In the genomic region with DNA sequence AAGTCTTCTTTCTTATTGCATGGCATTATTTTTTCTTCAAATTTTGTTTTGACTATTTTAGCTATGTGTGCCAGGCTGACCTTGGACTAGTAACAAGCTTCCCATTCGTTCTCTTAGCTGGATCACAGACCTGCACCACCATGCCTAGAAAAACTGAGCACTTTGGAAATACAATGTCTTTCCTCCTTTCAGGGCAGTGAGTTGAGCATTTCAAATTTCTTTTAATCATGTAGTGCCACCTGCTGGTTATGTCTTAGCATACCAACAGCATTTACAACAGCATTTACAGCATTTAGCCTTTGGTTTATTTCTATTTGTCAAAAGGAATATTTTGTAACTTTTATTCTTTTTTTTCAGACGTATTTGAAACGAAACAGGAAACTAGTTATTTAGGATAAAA, we compare ENCODE assay signal across 9 mouse cellular contexts. TPM values are rescaled to one million over a fixed set of nuclear protein-coding genes. Genes with fewer than 3 reads are reported as not detected.
A peak's percentile ranks its signal among the peaks of the same experiment; 100 is the strongest.
DNase-seq lines count a peak whose midpoint lies in the region; ATAC-seq and TF ChIP-seq lines count a peak whose summit lies in the region.
"Had no signal": no experiment of that assay in that cellular context is flagged by ENCODE, and none has a peak within 500 bp of the region (broad histone marks: within the 10 kb centered on the region; RNA-seq: fewer than 3 reads in every experiment).

No protein-coding gene starts in this region.

- H3K27me3 ChIP-seq in hindbrain, embryonic 11.5 days (ENCODE audit: control insufficient read depth, insufficient read depth, low read length): no peaks in the 10 kb centered on the region
- H3K27me3 ChIP-seq in hindbrain, embryonic 13.5 days: no peaks in the 10 kb centered on the region
- no peaks in the 10 kb centered on the region for H3K27me3 ChIP-seq in forebrain, embryonic 14.5 days (replicated peaks; ENCODE audit: control insufficient read depth, insufficient read depth, low read length)
- H3K27me3 ChIP-seq in lung, embryonic 14.5 days (ENCODE audit: insufficient read depth, low read length): no peaks in the 10 kb centered on the region
- H3K27me3 ChIP-seq in splenic B cell, adult 2 months (ENCODE audit: control insufficient read depth, insufficient read depth, low read length, poor library complexity, severe bottlenecking): no peaks in the 10 kb centered on the region
- H3K27me3 ChIP-seq: stomach, embryonic 15.5 days had no signal

- no peak overlapping the region for H3K9ac ChIP-seq in hindbrain, embryonic 11.5 days (ENCODE audit: low read depth, low read length)
- H3K9ac ChIP-seq in hindbrain, embryonic 13.5 days: no peak overlapping the region
- H3K9ac ChIP-seq in forebrain, embryonic 14.5 days (ENCODE audit: low read length): no peak overlapping the region
- no peak overlapping the region for H3K9ac ChIP-seq in lung, embryonic 14.5 days
- H3K9ac ChIP-seq: stomach, embryonic 15.5 days had no signal

- 49% methylated on average over 3 of the region's 3 CpGs for WGBS in hindbrain, embryonic 11.5 days
- WGBS in hindbrain, embryonic 13.5 days: 42% methylated on average over 3 of the region's 3 CpGs
- WGBS in forebrain, embryonic 14.5 days: 29% methylated on average over 3 of the region's 3 CpGs
- WGBS in lung, embryonic 14.5 days: 29% methylated on average over 3 of the region's 3 CpGs

- H3K27ac ChIP-seq in hindbrain, embryonic 11.5 days (ENCODE audit: low read depth, low read length): no peak overlapping the region
- no peak overlapping the region for H3K27ac ChIP-seq in hindbrain, embryonic 13.5 days
- no peak overlapping the region for H3K27ac ChIP-seq in forebrain, embryonic 14.5 days (ENCODE audit: low read depth, low read length)
- no peak overlapping the region for H3K27ac ChIP-seq in lung, embryonic 14.5 days (ENCODE audit: low read depth)
- H3K27ac ChIP-seq: stomach, embryonic 15.5 days had no signal

- DNase-seq in hindbrain, embryonic 11.5 days (ENCODE audit: low spot score): peak; percentile 58
- peak; percentile 51 for DNase-seq in CD4-positive, CD25-positive, alpha-beta regulatory T cell, adult 2 months (ENCODE audit: low read depth, low spot score)
- DNase-seq in brain, adult 2 months (ENCODE audit: low read depth, low spot score): peak; percentile 74
- DNase-seq in forebrain, embryonic 14.5 days (ENCODE audit: low spot score): peak; percentile 84
- DNase-seq in lung, embryonic 14.5 days: peak; percentile 85
- peak; percentile 54 for DNase-seq in splenic B cell, adult 2 months (ENCODE audit: low read depth, low spot score)
- DNase-seq in adrenal gland, adult 8-10 months: no peak

- H3K4me1 ChIP-seq in hindbrain, embryonic 11.5 days (replicated peaks; ENCODE audit: control insufficient read depth, insufficient read depth, low read length): no peaks in the 10 kb centered on the region
- no peaks in the 10 kb centered on the region for H3K4me1 ChIP-seq in hindbrain, embryonic 13.5 days (replicated peaks)
- H3K4me1 ChIP-seq in forebrain, embryonic 14.5 days (ENCODE audit: control insufficient read depth, insufficient read depth, low read length): no peaks in the 10 kb centered on the region
- no peaks in the 10 kb centered on the region for H3K4me1 ChIP-seq in lung, embryonic 14.5 days (ENCODE audit: insufficient read depth)
- H3K4me1 ChIP-seq: stomach, embryonic 15.5 days had no signal

- TF ChIP-seq CTCF in lung, embryonic 14.5 days (IDR thresholded peaks at IDR 0.05; ENCODE audit: low read depth): peak; percentile 73

- no peak overlapping the region for H3K4me3 ChIP-seq in hindbrain, embryonic 11.5 days (ENCODE audit: low read depth, low read length)
- no peak overlapping the region for H3K4me3 ChIP-seq in hindbrain, embryonic 13.5 days
- no peak overlapping the region for H3K4me3 ChIP-seq in forebrain, embryonic 14.5 days (ENCODE audit: low read depth, low read length)
- H3K4me3 ChIP-seq in lung, embryonic 14.5 days (ENCODE audit: low read depth, low read length): no peak overlapping the region
- H3K4me3 ChIP-seq: stomach, embryonic 15.5 days had no signal

- ATAC-seq in hindbrain, embryonic 11.5 days (ENCODE audit: low FRiP score): peak; percentile 45; the same call in 1 of the 2 replicates
- no peak for ATAC-seq in hindbrain, embryonic 13.5 days (ENCODE audit: low FRiP score)
- ATAC-seq in forebrain, embryonic 14.5 days: peak; percentile 73
- ATAC-seq in lung, embryonic 14.5 days (ENCODE audit: insufficient read depth): no peak

- no peak overlapping the region for H3K4me2 ChIP-seq in hindbrain, embryonic 11.5 days (replicated peaks; ENCODE audit: low read depth, low read length)
- H3K4me2 ChIP-seq in hindbrain, embryonic 13.5 days: no peak overlapping the region
- H3K4me2 ChIP-seq in forebrain, embryonic 14.5 days (ENCODE audit: low read length): no peak overlapping the region
- no peak overlapping the region for H3K4me2 ChIP-seq in lung, embryonic 14.5 days
- H3K4me2 ChIP-seq: stomach, embryonic 15.5 days had no signal

- H3K36me3 ChIP-seq in hindbrain, embryonic 11.5 days (ENCODE audit: control insufficient read depth, insufficient read depth, low read length): no peaks in the 10 kb centered on the region
- H3K36me3 ChIP-seq in hindbrain, embryonic 13.5 days: no peaks in the 10 kb centered on the region
- H3K36me3 ChIP-seq in forebrain, embryonic 14.5 days (ENCODE audit: control insufficient read depth, insufficient read depth, low read length): no peaks in the 10 kb centered on the region
- H3K36me3 ChIP-seq in lung, embryonic 14.5 days (ENCODE audit: insufficient read depth): peaks cover 3% of the 10 kb centered on the region; the same call in 1 of the 2 replicates
- no peaks in the 10 kb centered on the region for H3K36me3 ChIP-seq in splenic B cell, adult 2 months (ENCODE audit: control insufficient read depth, insufficient read depth, low read length, poor library complexity, severe bottlenecking)
- H3K36me3 ChIP-seq: stomach, embryonic 15.5 days had no signal

- no peaks in the 10 kb centered on the region for H3K9me3 ChIP-seq in hindbrain, embryonic 11.5 days (ENCODE audit: control insufficient read depth, low read length)
- H3K9me3 ChIP-seq in hindbrain, embryonic 13.5 days: no peaks in the 10 kb centered on the region
- no peaks in the 10 kb centered on the region for H3K9me3 ChIP-seq in forebrain, embryonic 14.5 days (replicated peaks; ENCODE audit: control insufficient read depth, low read length)
- no peaks in the 10 kb centered on the region for H3K9me3 ChIP-seq in lung, embryonic 14.5 days (ENCODE audit: low read depth, low read length)
- H3K9me3 ChIP-seq: stomach, embryonic 15.5 days had no signal

RNA-seq across cellular contexts. Expression of gene Pign, which starts 33.0 kb away (rescaled TPM):
- polyA plus RNA-seq in hindbrain, embryonic 11.5 days (2014; fragmentation: Nextera tagmentation; extraction: Ambion mirVana): 14.1 and 19.9 TPM in 2 replicates
- 10.5 and 12.0 TPM in 2 replicates for polyA plus RNA-seq in hindbrain, embryonic 13.5 days (2015; fragmentation: Nextera tagmentation; extraction: Ambion mirVana)
- 9.4 and 11.6 TPM in 2 replicates for polyA plus RNA-seq in forebrain, embryonic 14.5 days (2014; fragmentation: Nextera tagmentation; extraction: Ambion mirVana)
- 20.2 and 20.8 TPM in 2 replicates for polyA plus RNA-seq in lung, embryonic 14.5 days (2014; fragmentation: Nextera tagmentation; extraction: Ambion mirVana)
- 10 to 100 TPM; 32.8 to 42.3 (median 37.8) TPM for total RNA-seq in adrenal gland, adult 8-10 months (2022)

RNA-seq across cellular contexts. Expression of gene Relch, which starts 33.2 kb away (rescaled TPM):
- polyA plus RNA-seq in hindbrain, embryonic 11.5 days (2014; fragmentation: Nextera tagmentation; extraction: Ambion mirVana): 26.2 and 33.5 TPM in 2 replicates
- 43.0 and 44.7 TPM in 2 replicates for polyA plus RNA-seq in hindbrain, embryonic 13.5 days (2015; fragmentation: Nextera tagmentation; extraction: Ambion mirVana)
- 32.0 and 40.4 TPM in 2 replicates for polyA plus RNA-seq in forebrain, embryonic 14.5 days (2014; fragmentation: Nextera tagmentation; extraction: Ambion mirVana)
- 24.6 and 25.4 TPM in 2 replicates for polyA plus RNA-seq in lung, embryonic 14.5 days (2014; fragmentation: Nextera tagmentation; extraction: Ambion mirVana)
- total RNA-seq in adrenal gland, adult 8-10 months (2022): 10 to 100 TPM; 35.9 to 75.3 (median 50.9) TPM

Comparison
In these comparisons a context has a peak if more than half of its experiments do, and no peak if none do; other contexts are left out.
1. ATAC-seq: peak in hindbrain, embryonic 11.5 days (single experiment) and forebrain, embryonic 14.5 days (single experiment); none in hindbrain, embryonic 13.5 days (single experiment) and lung, embryonic 14.5 days (single experiment).